Mouse (Mus musculus) urinary bladder, adult 18-20 months (tissue): ENCODE data around the gene Kirrel2.
"Not testable (repeated sequence)": the region's sequence is repeated elsewhere in the genome, so short reads cannot be mapped to it uniquely, and the experiment has no call there.

Source experiments
- DNase-seq, 2 experiments: peaks; one replicate each; pipeline ENCODE4 v3.0.0; 2022; ENCODE audit warnings: low spot score in 2 of 2, mixed read lengths in 2 of 2

Kirrel2 gene

DNA sequence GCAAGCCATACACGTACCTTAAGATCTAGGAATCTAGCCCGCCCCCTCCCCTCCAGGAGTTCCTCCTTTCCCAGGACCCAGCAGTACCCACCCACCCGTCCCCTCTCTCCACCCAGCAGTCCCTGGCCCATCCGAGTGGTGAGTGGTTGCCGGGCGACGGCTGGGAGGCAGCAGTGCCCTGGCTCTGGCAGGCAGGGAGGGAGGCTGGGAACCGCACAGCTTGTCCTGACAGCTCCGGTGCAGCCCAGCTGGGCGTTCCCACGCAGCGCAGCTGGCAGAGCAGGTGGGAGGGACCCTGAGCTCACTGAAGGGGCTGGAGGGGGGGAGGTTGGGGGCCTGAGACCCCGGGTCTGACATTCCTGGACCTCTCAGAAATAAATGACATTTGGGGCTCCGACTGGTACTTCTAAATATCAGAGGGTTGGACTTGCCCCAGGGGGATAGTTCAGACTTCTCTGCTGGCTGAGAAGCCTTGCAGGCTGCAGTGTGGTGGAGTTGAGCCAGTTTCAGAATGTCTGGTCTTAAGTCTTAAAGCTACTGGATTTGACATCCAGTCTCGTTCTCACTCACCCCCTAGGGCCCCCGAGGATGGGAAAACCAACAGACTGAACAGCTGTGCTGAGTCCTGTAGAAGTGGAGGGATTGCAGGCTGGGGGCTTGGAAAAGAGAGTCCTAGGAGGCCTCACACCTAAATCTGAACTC, at the start of gene Kirrel2, which contains the start of gene Nphs1:
Gene Kirrel2, minus strand, starts transcription at position 62 of the 702 bp plus-strand sequence.
Gene Nphs1, plus strand, starts transcription at position 687 of the 702 bp plus-strand sequence.
- DNase-seq = no peak

DNA sequence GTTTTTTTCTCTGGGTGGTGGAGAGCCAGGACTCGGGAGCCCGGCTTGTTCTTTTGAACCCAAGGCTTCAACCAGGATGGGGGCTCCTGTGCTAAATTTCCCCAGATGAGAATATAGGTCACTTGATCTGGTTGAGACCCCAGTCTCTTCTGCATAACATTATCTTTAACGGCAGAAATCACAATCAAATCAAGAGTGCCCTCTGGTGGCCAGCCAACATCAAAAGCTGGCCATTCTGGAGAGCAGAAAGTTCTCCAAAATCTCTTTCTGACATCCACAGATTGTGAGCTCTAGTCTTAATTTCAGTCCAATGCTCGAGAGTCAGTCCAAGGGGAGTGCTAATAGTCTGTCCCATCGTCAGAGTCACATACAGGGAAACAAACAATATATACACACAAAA, 43.7 kb upstream of the Kirrel2 start:
- not testable (repeated sequence) for DNase-seq

DNA sequence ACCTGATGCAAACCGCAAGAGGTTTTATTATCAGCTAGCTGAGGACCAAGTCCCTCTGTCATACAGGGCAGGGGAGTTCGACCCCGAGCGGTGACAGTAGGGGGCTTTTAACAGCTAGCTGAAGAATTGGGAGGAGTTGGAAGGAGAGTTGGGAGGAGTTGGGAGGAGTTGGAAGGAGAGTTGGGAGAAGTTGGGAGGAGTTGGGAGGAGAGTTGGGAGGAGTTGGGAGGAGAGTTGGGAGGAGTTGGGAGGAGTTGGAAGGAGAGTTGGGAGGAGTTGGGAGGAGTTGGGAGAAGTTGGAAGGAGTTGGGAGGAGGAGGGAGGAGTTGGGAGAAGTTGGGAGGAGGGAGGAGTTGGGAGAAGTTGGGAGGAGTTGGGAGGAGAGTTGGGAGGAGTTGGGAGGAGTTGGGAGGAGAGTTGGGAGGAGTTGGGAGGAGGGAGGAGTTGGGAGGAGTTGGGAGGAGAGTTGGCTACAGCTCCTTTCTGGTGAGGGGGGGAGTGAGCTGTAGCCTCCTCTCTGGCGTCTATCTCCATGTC, 38.1 kb upstream of the Kirrel2 start:
- not testable (repeated sequence) for DNase-seq

GRCm38 (mm10) chr7:30493401-30493931, 36.0 kb upstream of the Kirrel2 start, which contains the start of gene Prodh2:
Gene Prodh2 (plus strand): TSS chr7:30493622.
- no peak for DNase-seq

DNA sequence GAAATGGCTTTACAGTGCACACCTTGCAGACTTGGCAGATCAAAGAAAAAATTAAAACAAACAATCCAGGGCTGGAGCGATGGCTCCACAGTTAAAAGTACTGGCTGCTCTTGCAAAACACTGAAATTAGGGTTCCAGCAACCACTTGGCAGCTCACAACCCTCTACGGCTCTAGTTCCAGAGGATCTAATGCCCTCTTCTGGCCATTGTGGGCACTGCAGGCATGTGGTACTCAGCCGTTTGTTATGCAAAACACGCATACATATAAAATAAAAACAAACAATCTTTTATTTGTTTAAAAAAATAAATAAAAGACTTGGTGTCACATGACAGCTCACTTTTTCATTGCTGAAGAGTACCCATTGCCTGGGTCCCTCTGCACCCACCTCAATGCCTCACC, 35.3 kb upstream of the Kirrel2 start:
- peak; percentile 45 to 65 for DNase-seq

DNA sequence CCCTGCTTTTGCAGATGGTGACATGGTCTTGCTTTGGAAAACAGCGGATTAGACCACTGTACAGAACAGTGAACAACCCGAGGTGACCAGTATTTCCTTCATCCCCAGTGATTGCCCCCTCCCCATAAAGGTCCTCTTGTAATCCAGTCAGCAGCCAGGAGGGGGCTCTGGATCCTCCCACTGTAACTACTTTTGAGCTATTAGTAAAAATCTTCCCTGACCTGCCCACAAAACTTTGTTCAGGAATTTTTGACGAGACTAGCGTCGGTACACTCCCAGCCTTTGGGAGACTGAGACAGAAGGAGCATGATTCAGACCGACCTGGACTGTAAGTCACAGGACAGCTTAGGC, 33.4 kb upstream of the Kirrel2 start:
- no peak for DNase-seq

DNA sequence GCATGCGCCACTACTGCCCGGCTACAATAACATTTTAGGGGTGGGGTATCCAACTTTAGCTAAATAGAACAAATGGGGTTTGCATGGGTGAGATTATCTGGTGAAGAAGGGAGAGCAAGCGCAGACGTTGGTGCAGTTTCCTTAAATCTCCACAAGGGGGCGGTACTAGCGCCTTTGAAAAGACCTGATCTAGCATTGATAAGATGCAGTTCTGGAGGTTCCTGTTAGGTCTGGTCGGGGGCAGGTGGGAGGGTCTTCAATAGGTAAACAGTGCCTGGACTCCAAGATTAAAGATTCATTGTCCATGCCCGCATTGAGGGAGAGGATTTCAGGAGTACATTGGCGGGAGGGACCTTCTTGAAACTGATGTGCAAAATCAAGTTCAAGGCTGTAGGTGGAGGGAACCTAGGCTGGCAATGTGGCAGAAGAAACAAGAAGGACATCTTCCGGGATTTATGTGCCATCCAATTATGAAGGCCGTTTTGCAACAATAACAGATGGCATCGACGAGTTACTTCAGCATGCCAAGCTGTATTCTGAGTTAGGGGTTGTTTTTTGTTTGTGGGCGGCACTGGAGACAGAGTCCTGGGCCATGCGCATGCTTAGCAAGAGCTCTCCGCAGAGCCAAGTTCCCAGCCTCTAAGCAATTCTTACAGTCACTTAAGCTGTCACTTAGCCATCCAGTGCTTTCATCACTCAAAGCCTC, 32.9 kb upstream of the Kirrel2 start:
- no peak for DNase-seq

DNA sequence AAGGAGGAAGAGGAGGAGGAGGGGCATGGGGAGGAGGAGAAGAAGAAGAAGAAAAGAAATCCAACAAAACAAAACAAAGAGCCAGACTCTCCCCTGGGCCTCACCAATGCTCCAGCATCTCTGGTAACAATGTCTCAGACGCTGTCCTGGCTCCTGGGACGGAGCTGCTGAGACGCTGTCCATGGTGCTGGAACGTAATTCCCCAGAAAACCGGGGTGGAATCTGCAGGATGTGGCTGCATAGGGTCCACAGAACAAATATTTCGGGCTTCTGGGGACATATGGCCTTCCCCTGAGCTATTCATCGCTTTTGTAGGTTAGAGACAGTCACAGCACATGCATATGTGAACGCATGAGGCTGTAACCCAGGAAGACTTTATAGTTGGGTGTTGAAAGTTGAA, 26.8 kb upstream of the Kirrel2 start:
- no peak for DNase-seq

GRCm38 (mm10) chr7:30477415-30478381, 20.2 kb upstream of the Kirrel2 start:
- DNase-seq = no peak

DNA sequence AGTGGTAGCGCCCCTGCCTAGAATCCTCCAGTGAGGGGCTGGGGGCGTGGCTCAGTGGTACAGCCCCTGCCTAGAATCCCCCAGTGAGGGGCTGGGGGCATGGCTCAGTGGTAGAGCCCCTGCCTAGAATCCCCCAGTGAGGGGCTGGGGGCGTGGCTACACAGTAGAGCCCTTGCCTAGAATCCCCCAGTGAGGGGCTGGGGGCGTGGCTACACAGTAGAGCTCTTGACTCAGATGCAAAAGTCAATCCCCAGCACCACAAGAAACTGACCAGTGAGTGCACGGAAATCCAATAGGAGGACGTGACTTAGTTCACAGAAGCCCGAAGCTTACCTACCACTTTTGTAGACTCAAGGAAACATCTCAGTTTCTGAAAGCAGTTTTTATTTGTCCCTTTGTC, 18.6 kb upstream of the Kirrel2 start:
- not testable (repeated sequence) for DNase-seq

GRCm38 (mm10) chr7:30474999-30475398, 17.5 kb upstream of the Kirrel2 start:
- no peak for DNase-seq

DNA sequence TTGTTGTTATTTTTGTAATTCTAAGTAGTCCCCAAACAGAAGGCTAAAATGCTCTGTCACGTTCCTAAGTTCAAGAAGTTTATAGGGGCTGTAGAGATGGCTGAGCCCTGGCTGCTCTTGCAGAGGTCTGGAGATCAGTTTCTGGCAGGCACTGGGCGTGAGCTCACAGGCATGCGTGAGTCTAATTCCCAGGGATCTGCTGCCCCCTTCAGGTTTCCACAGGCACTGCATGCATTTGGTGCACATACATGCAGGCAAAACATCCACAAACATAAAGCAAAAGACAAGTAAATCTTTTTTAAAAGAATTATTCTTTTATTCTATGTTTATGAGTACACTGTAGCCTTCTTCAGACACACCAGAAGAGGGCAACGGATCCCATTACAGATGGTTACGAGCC, 14.9 kb upstream of the Kirrel2 start:
- no peak for DNase-seq

DNA sequence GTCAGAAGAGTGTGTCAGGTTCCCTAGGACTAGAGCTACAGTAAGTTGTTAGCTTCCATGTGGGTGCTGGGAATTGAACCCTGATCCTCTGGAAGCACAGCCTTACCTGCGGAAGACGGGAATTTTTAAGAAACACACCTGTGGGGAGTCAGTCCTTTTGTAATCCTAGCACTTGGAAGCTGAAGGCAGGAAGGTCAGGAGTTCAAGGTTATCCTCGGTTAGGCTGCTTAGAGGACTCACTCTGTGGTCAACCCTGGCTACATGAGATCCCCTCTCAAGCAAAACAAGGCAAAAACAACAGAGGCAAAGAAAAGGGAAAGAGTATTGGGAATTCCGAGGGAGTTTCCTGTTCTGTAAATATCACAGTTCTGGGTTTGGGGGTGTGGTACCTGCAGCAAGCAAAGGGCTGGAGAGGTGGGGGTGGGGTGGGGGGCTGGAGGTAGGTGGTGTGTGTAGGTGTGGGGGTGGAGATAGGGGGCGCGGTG, 7.4 kb upstream of the Kirrel2 start:
- no peak for DNase-seq

- no peak for DNase-seq
Observed at GRCm38 (mm10) chr7:30463996-30464395, 6.5 kb upstream of the Kirrel2 start.

GRCm38 (mm10) chr7:30463568-30463967, 6.1 kb upstream of the Kirrel2 start:
- DNase-seq = no peak

GRCm38 (mm10) chr7:30459484-30459883, 2.0 kb upstream of the Kirrel2 start:
- DNase-seq = no peak

DNA sequence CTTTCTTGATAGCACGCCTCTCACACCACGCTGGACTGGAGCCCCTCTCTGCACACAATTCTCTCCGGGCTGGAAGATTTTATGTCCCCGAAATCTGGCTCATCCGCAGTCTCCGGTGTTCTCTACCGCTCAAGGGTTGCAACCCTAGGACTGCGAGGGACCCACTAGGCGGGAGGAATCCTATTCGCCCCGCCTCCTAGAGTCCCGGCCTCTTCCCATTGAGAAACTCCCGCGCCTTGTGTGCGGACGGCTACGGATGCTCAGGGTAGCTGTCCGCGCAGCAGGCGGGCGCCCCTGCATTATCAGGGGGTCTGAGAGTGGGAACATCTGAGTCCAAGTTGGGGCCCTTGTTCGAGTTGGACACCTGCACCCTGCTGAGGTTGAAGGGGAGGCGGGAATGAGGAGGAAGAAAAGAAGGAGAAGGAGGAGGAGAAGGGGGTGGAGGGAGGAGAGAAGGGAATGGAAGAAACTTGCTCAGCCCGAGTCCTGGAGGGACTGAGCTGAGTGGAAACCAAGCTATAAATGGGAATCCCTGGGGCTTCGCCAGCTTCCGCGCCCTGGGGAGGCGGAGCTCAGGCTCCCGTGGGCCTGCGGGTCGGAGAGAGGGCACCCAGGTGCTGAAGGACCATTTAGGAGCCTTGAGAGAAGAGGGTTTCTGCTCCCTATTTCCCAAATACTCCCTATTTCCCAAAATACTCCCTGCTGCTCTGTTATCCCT, 420 bp downstream of the Kirrel2 start:
- DNase-seq = no peak

GRCm38 (mm10) chr7:30456487-30456886, 1.0 kb downstream of the Kirrel2 start:
- no peak for DNase-seq

DNA sequence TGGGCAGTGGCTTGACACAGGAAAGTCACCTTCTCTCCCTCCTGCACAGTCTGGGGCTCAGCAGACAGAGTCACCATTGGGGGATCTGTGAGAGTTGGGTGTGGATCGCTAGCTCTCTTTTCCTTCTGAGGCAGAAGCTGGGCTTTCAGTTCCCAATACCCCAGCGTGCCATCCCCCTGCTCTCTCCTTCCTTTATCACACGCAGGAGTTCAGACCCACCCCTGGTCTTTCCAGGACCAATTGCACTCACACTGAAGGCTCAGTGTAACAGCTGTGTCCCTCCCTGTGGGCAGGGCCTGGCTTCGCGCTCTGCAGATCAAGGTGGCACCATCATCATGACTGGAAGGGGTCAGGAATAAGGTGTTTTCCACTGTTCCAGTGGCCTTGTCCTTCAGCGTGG, 3.2 kb downstream of the Kirrel2 start:
- DNase-seq = no peak

DNA sequence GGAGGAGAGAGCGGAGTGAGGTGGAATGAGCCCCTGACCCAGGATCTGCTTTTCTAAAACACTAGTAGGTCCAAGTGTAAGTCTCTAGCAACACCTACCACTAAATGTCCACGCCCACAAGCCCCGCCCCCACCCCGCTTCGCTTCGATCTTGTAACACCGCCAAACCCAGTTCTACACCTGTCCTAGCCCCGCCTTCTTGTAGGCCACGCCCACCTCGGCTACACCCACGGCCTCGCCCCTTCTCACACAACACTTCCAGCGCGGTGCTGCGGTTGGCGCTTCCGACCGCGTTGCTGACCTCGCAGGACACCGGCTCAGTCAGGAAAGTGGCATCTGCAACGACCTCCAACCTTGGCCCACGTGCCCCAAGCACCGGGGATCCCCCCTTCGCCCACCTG, 3.7 kb downstream of the Kirrel2 start:
- DNase-seq = peak in 1 of 2 experiments; percentile 57

DNA sequence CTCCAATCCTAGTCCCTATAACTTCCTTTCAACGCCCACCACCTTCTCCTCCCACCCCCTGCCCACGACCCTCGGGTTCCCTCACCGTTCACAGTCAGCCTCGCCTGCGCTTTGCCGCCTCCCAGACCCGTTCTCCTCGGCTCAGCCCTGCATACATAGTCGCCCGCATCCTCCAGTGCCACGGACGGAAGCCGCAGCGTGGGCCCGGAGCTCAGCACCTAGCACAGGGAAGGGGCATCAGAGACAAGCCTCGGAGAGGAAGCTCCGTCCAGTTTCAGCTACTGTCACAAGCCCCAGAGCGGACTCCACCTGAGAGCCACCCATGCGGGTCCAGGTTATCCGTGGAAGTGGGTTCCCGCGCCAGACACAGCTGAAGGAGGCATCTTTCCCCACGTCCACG, 4.2 kb downstream of the Kirrel2 start:
- DNase-seq = no peak
